Mouse (Mus musculus): Measurements from ENCODE around the gene Tmem233. TPM values are rescaled to one million over a fixed set of nuclear protein-coding genes. Genes with fewer than 3 reads are reported as not detected.

Gene Tmem233
- polyA plus RNA-seq, 1 experiment from 2014 or later, result not detected

GRCm38 (mm10) chr5:116006324-116007099, 76.5 kb downstream of the Tmem233 start:
- Histone ChIP-seq H3K27me3 (ENCODE audit: control insufficient read depth, insufficient read depth, low read depth, low read length) (no peaks in the 10 kb centered on the region), H3K36me3 (ENCODE audit: control insufficient read depth, insufficient read depth, low read length) (no peaks in the 10 kb centered on the region), H3K27ac (ENCODE audit: low read length) (no peak overlapping the region), H3K9ac (ENCODE audit: low read depth, low read length) (no peak overlapping the region), H3K4me2 (ENCODE audit: low read length) (no peak overlapping the region), H3K4me3 (ENCODE audit: low read depth, low read length) (no peak overlapping the region), H3K4me1 (ENCODE audit: control insufficient read depth, insufficient read depth, low read length) (no peaks in the 10 kb centered on the region), H3K9me3 (replicated peaks; ENCODE audit: control insufficient read depth, low read length, poor library complexity, severe bottlenecking) (no peaks in the 10 kb centered on the region)
- WGBS, result 62% methylated on average over 22 of the region's 22 CpGs
- ATAC-seq, result no peak

- 87% methylated on average over 10 of the region's 10 CpGs for WGBS
- Histone ChIP-seq H3K9me3 (replicated peaks; ENCODE audit: control insufficient read depth, low read length, poor library complexity, severe bottlenecking) (no peaks in the 10 kb centered on the region), H3K27me3 (ENCODE audit: control insufficient read depth, insufficient read depth, low read depth, low read length) (no peaks in the 10 kb centered on the region), H3K9ac (ENCODE audit: low read depth, low read length) (no peak overlapping the region), H3K4me1 (ENCODE audit: control insufficient read depth, insufficient read depth, low read length) (no peaks in the 10 kb centered on the region), H3K4me2 (ENCODE audit: low read length) (no peak overlapping the region), H3K27ac (ENCODE audit: low read length) (no peak overlapping the region), H3K36me3 (ENCODE audit: control insufficient read depth, insufficient read depth, low read length) (no peaks in the 10 kb centered on the region), H3K4me3 (ENCODE audit: low read depth, low read length) (no peak overlapping the region)
- no peak for ATAC-seq
Measured at GRCm38 (mm10) chr5:116004271-116004670, 78.8 kb downstream of the Tmem233 start.

- Histone ChIP-seq H3K36me3 (ENCODE audit: control insufficient read depth, insufficient read depth, low read length) (no peaks in the 10 kb centered on the region), H3K27me3 (ENCODE audit: control insufficient read depth, insufficient read depth, low read depth, low read length) (no peaks in the 10 kb centered on the region)
- WGBS, result 41% methylated on average over 13 of the region's 13 CpGs
Measured at GRCm38 (mm10) chr5:116003825-116004224, 79.2 kb downstream of the Tmem233 start.

GRCm38 (mm10) chr5:116003154-116003553, 79.9 kb downstream of the Tmem233 start:
- no peaks in the 10 kb centered on the region for H3K36me3 ChIP-seq (ENCODE audit: control insufficient read depth, insufficient read depth, low read length)
- H3K4me1 ChIP-seq (ENCODE audit: control insufficient read depth, insufficient read depth, low read length), result no peaks in the 10 kb centered on the region
- no peak overlapping the region for H3K4me2 ChIP-seq (ENCODE audit: low read length)
- 86% methylated on average over 8 of the region's 8 CpGs for WGBS
- no peak overlapping the region for H3K27ac ChIP-seq (ENCODE audit: low read length)
- H3K9ac ChIP-seq (ENCODE audit: low read depth, low read length), result no peak overlapping the region
- H3K27me3 ChIP-seq (ENCODE audit: control insufficient read depth, insufficient read depth, low read depth, low read length), result no peaks in the 10 kb centered on the region
- no peak for ATAC-seq
- H3K9me3 ChIP-seq (replicated peaks; ENCODE audit: control insufficient read depth, low read length, poor library complexity, severe bottlenecking), result no peaks in the 10 kb centered on the region
- H3K4me3 ChIP-seq (ENCODE audit: low read depth, low read length), result no peak overlapping the region

More at GRCm38 (mm10) chr5:116003825-116004224, 79.2 kb downstream of the Tmem233 start:
- no peak overlapping the region for H3K27ac ChIP-seq (ENCODE audit: low read length)
- ATAC-seq, result no peak
- H3K4me3 ChIP-seq (ENCODE audit: low read depth, low read length), result no peak overlapping the region
- H3K4me2 ChIP-seq (ENCODE audit: low read length), result no peak overlapping the region
- no peaks in the 10 kb centered on the region for H3K4me1 ChIP-seq (ENCODE audit: control insufficient read depth, insufficient read depth, low read length)
- no peak overlapping the region for H3K9ac ChIP-seq (ENCODE audit: low read depth, low read length)
- no peaks in the 10 kb centered on the region for H3K9me3 ChIP-seq (replicated peaks; ENCODE audit: control insufficient read depth, low read length, poor library complexity, severe bottlenecking)

GRCm38 (mm10) chr5:115997376-115997775, 85.7 kb downstream of the Tmem233 start:
- Histone ChIP-seq H3K27me3 (ENCODE audit: control insufficient read depth, insufficient read depth, low read depth, low read length) (no peaks in the 10 kb centered on the region), H3K9me3 (replicated peaks; ENCODE audit: control insufficient read depth, low read length, poor library complexity, severe bottlenecking) (no peaks in the 10 kb centered on the region), H3K9ac (ENCODE audit: low read depth, low read length) (no peak overlapping the region), H3K4me3 (ENCODE audit: low read depth, low read length) (no peak overlapping the region), H3K4me1 (ENCODE audit: control insufficient read depth, insufficient read depth, low read length) (no peaks in the 10 kb centered on the region), H3K4me2 (ENCODE audit: low read length) (no peak overlapping the region), H3K36me3 (ENCODE audit: control insufficient read depth, insufficient read depth, low read length) (peaks cover 7% of the 10 kb centered on the region; the same call in 1 of the 2 replicates), H3K27ac (ENCODE audit: low read length) (no peak overlapping the region)
- WGBS, result 74% methylated on average over 13 of the region's 13 CpGs
- ATAC-seq, result no peak

- Histone ChIP-seq H3K27me3 (ENCODE audit: control insufficient read depth, insufficient read depth, low read depth, low read length) (no peaks in the 10 kb centered on the region), H3K4me1 (ENCODE audit: control insufficient read depth, insufficient read depth, low read length) (no peaks in the 10 kb centered on the region), H3K9me3 (replicated peaks; ENCODE audit: control insufficient read depth, low read length, poor library complexity, severe bottlenecking) (peaks cover 3% of the 10 kb centered on the region; the same call in 1 of the 2 replicates), H3K27ac (ENCODE audit: low read length) (no peak overlapping the region), H3K4me3 (ENCODE audit: low read depth, low read length) (no peak overlapping the region), H3K9ac (ENCODE audit: low read depth, low read length) (no peak overlapping the region), H3K4me2 (ENCODE audit: low read length) (no peak overlapping the region), H3K36me3 (ENCODE audit: control insufficient read depth, insufficient read depth, low read length) (peaks cover 29% of the 10 kb centered on the region)
- no peak for ATAC-seq
- WGBS, result 89% methylated on average over 15 of the region's 15 CpGs
Measured at GRCm38 (mm10) chr5:115994101-115994500, 88.9 kb downstream of the Tmem233 start.

GRCm38 (mm10) chr5:115991717-115992116, 91.3 kb downstream of the Tmem233 start:
- Histone ChIP-seq H3K4me1 (ENCODE audit: control insufficient read depth, insufficient read depth, low read length) (no peaks in the 10 kb centered on the region), H3K27me3 (ENCODE audit: control insufficient read depth, insufficient read depth, low read depth, low read length) (no peaks in the 10 kb centered on the region), H3K4me3 (ENCODE audit: low read depth, low read length) (no peak overlapping the region), H3K4me2 (ENCODE audit: low read length) (no peak overlapping the region), H3K9me3 (replicated peaks; ENCODE audit: control insufficient read depth, low read length, poor library complexity, severe bottlenecking) (peaks cover 3% of the 10 kb centered on the region; the same call in 1 of the 2 replicates), H3K36me3 (ENCODE audit: control insufficient read depth, insufficient read depth, low read length) (peaks cover 32% of the 10 kb centered on the region), H3K27ac (ENCODE audit: low read length) (no peak overlapping the region), H3K9ac (ENCODE audit: low read depth, low read length) (no peak overlapping the region)
- 97% methylated on average over 11 of the region's 11 CpGs for WGBS
- ATAC-seq, result no peak

Other genes with a start within 250 kb of the Tmem233 start
- gene Cit, start 238.0 kb downstream of the Tmem233 start, polyA plus RNA-seq (2015; fragmentation: Nextera tagmentation; extraction: Ambion mirVana), result 28.3 and 30.7 TPM in 2 replicates
- 48.4 and 50.0 TPM in 2 replicates for gene Prkab1, start 58.7 kb downstream of the Tmem233 start, polyA plus RNA-seq (2015; fragmentation: Nextera tagmentation; extraction: Ambion mirVana)
- 2.7 and 3.1 TPM in 2 replicates for gene Ccdc60, start 205.7 kb upstream of the Tmem233 start, polyA plus RNA-seq (2015; fragmentation: Nextera tagmentation; extraction: Ambion mirVana)

Data from midbrain, embryonic 16.5 days (tissue).